Mouse (Mus musculus): ENCODE results near the gene Cdk19. TPM values are rescaled to one million over a fixed set of nuclear protein-coding genes. Genes with fewer than 3 reads are reported as not detected.
A peak's percentile ranks its signal among the peaks of the same experiment; 100 is the strongest.

The Cdk19 gene
- polyA plus RNA-seq, 1 experiment from 2014 or later: 6.1 TPM

- Histone ChIP-seq H3K4me3 (no peak overlapping the region), H3K27ac (replicated peaks) (no peak overlapping the region; the same call in 1 of the 2 replicates), H3K9me3 (no peaks in the 10 kb centered on the region), H3K27me3 (replicated peaks) (no peaks in the 10 kb centered on the region), H3K4me1 (no peaks in the 10 kb centered on the region), H3K9ac (no peak overlapping the region), H3K36me3 (peaks cover 19% of the 10 kb centered on the region; the same call in 1 of the 2 replicates), H3K4me2 (no peak overlapping the region)
- no peak for ATAC-seq (ENCODE audit: extremely low read depth, insufficient number of reproducible peaks, low FRiP score, low TSS enrichment)
- WGBS: 55% methylated on average over 8 of the region's 8 CpGs
Observed at GRCm38 (mm10) chr10:40467174-40467911, 128.0 kb downstream of the Cdk19 start.

DNA sequence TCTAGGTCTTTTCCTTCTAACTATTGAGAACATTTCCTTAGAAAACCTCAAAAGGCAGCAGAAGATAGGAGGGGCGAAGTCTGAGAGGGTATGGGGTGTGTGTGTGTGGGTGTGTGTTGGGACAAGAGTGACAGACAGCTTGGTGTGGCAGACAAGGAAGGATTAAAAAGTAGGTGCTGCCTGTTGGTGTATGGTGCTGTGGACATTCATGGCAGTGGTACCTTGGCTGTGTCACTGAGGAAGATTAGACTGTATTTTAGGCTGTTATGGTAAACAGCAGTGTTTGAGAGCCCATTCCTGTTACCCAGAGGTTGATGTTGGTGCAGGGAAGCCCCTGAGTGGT is 128.5 kb downstream of the Cdk19 start:
- Histone ChIP-seq H3K36me3 (peaks cover 23% of the 10 kb centered on the region; the same call in 1 of the 2 replicates), H3K27me3 (replicated peaks) (no peaks in the 10 kb centered on the region), H3K4me3 (no peak overlapping the region), H3K4me2 (no peak overlapping the region), H3K9me3 (no peaks in the 10 kb centered on the region), H3K9ac (no peak overlapping the region), H3K4me1 (no peaks in the 10 kb centered on the region), H3K27ac (replicated peaks) (no peak overlapping the region)
- ATAC-seq (ENCODE audit: extremely low read depth, insufficient number of reproducible peaks, low FRiP score, low TSS enrichment): no peak
- 74% methylated on average over 1 of the region's 1 CpGs for WGBS

- Histone ChIP-seq H3K4me1 (no peaks in the 10 kb centered on the region), H3K4me3 (no peak overlapping the region), H3K9me3 (no peaks in the 10 kb centered on the region), H3K4me2 (no peak overlapping the region), H3K27me3 (replicated peaks) (no peaks in the 10 kb centered on the region), H3K27ac (replicated peaks) (no peak overlapping the region), H3K9ac (no peak overlapping the region), H3K36me3 (peaks cover 29% of the 10 kb centered on the region)
- WGBS: 89% methylated on average over 2 of the region's 2 CpGs
- ATAC-seq (ENCODE audit: extremely low read depth, insufficient number of reproducible peaks, low FRiP score, low TSS enrichment): no peak
Observed at GRCm38 (mm10) chr10:40469145-40469544, 129.8 kb downstream of the Cdk19 start.

DNA sequence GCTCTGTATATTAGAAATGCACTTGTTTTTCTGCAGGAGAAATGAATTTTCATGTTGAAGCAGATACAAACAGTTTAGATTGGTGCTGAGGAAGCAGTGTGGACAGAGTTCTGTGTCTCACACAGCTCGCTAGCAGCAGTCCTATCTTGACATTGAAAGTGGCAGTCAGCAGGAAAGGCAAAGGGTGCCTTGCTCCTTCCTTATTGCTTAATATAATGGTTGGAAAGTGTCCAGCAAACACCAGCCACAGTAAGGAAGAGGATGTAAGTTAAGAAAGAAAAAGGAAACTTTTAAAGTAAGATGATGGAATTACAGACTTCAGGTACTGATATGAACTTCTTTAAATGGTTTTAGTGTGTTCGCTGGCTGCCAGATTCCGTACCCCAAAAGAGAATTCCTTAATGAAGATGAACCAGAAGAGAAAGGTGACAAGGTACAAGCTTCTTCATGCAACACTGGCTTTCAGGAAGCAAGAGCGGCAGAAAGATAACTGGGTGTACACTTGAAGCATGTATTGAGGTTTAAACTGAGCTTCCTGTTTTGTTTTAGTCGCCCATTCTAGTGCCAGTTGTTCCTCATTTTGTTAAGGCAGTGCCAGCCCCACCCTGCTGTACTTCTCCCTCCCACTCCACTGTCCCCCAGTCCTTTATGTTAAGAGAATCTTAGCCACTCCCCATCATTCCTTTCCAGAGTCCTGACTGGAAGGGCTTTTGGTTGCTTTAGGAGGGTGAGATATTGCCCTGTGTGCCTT is 137.3 kb downstream of the Cdk19 start:
- H3K36me3 ChIP-seq: peaks cover 48% of the 10 kb centered on the region
- no peak overlapping the region for H3K4me2 ChIP-seq
- no peak overlapping the region for H3K4me3 ChIP-seq
- H3K27me3 ChIP-seq (replicated peaks): no peaks in the 10 kb centered on the region
- WGBS: 68% methylated on average over 5 of the region's 5 CpGs
- H3K9ac ChIP-seq: no peak overlapping the region
- H3K4me1 ChIP-seq: peaks cover 4% of the 10 kb centered on the region; the same call in 1 of the 2 replicates
- H3K27ac ChIP-seq (replicated peaks): peak overlapping the region; percentile 29
- ATAC-seq (ENCODE audit: extremely low read depth, insufficient number of reproducible peaks, low FRiP score, low TSS enrichment): no peak
- H3K9me3 ChIP-seq: no peaks in the 10 kb centered on the region

GRCm38 (mm10) chr10:40477426-40478075 is 138.2 kb downstream of the Cdk19 start:
- Histone ChIP-seq H3K4me3 (no peak overlapping the region), H3K4me2 (no peak overlapping the region), H3K27me3 (replicated peaks) (no peaks in the 10 kb centered on the region), H3K27ac (replicated peaks) (peak overlapping the region; percentile 29; the same call in 1 of the 2 replicates), H3K36me3 (peaks cover 44% of the 10 kb centered on the region), H3K9ac (no peak overlapping the region), H3K4me1 (peaks cover 4% of the 10 kb centered on the region; the same call in 1 of the 2 replicates), H3K9me3 (no peaks in the 10 kb centered on the region)
- ATAC-seq (ENCODE audit: extremely low read depth, insufficient number of reproducible peaks, low FRiP score, low TSS enrichment): no peak
- WGBS: 90% methylated on average over 18 of the region's 18 CpGs

GRCm38 (mm10) chr10:40478626-40479025 is 139.3 kb downstream of the Cdk19 start:
- H3K27me3 ChIP-seq (replicated peaks): no peaks in the 10 kb centered on the region

GRCm38 (mm10) chr10:40479216-40479615 is 139.9 kb downstream of the Cdk19 start:
- no peaks in the 10 kb centered on the region for H3K9me3 ChIP-seq
- H3K4me2 ChIP-seq: no peak overlapping the region
- no peak overlapping the region for H3K4me3 ChIP-seq
- ATAC-seq (ENCODE audit: extremely low read depth, insufficient number of reproducible peaks, low FRiP score, low TSS enrichment): no peak
- H3K27me3 ChIP-seq (replicated peaks): no peaks in the 10 kb centered on the region
- H3K4me1 ChIP-seq: peaks cover 4% of the 10 kb centered on the region; the same call in 1 of the 2 replicates
- no peak overlapping the region for H3K27ac ChIP-seq (replicated peaks)
- peaks cover 35% of the 10 kb centered on the region for H3K36me3 ChIP-seq
- H3K9ac ChIP-seq: no peak overlapping the region
- WGBS: 82% methylated on average over 1 of the region's 1 CpGs

More at GRCm38 (mm10) chr10:40478626-40479025, 139.3 kb downstream of the Cdk19 start:
- Histone ChIP-seq H3K4me2 (no peak overlapping the region), H3K4me3 (no peak overlapping the region), H3K27ac (replicated peaks) (no peak overlapping the region), H3K9ac (no peak overlapping the region), H3K36me3 (peaks cover 36% of the 10 kb centered on the region), H3K9me3 (no peaks in the 10 kb centered on the region), H3K4me1 (peaks cover 4% of the 10 kb centered on the region; the same call in 1 of the 2 replicates)
- 98% methylated on average over 3 of the region's 3 CpGs for WGBS
- ATAC-seq (ENCODE audit: extremely low read depth, insufficient number of reproducible peaks, low FRiP score, low TSS enrichment): no peak

- WGBS: 66% methylated on average over 8 of the region's 8 CpGs
- no peaks in the 10 kb centered on the region for H3K9me3 ChIP-seq
- ATAC-seq (ENCODE audit: extremely low read depth, insufficient number of reproducible peaks, low FRiP score, low TSS enrichment): no peak
- no peak overlapping the region for H3K27ac ChIP-seq (replicated peaks)
- H3K4me2 ChIP-seq: no peak overlapping the region
- H3K4me3 ChIP-seq: no peak overlapping the region
- no peak overlapping the region for H3K9ac ChIP-seq
- H3K4me1 ChIP-seq: peaks cover 4% of the 10 kb centered on the region; the same call in 1 of the 2 replicates
- H3K27me3 ChIP-seq (replicated peaks): no peaks in the 10 kb centered on the region
- peaks cover 30% of the 10 kb centered on the region for H3K36me3 ChIP-seq
Observed at GRCm38 (mm10) chr10:40479621-40480193, 140.3 kb downstream of the Cdk19 start.

GRCm38 (mm10) chr10:40481534-40481933 is 142.2 kb downstream of the Cdk19 start:
- Histone ChIP-seq H3K27me3 (replicated peaks) (no peaks in the 10 kb centered on the region), H3K36me3 (peaks cover 24% of the 10 kb centered on the region), H3K9ac (no peak overlapping the region), H3K4me2 (no peak overlapping the region), H3K9me3 (no peaks in the 10 kb centered on the region), H3K27ac (replicated peaks) (no peak overlapping the region), H3K4me3 (no peak overlapping the region), H3K4me1 (no peaks in the 10 kb centered on the region)
- 79% methylated on average over 3 of the region's 3 CpGs for WGBS
- ATAC-seq (ENCODE audit: extremely low read depth, insufficient number of reproducible peaks, low FRiP score, low TSS enrichment): no peak

- WGBS: 78% methylated on average over 6 of the region's 6 CpGs
- ATAC-seq (ENCODE audit: extremely low read depth, insufficient number of reproducible peaks, low FRiP score, low TSS enrichment): no peak
Observed at GRCm38 (mm10) chr10:40482285-40482684, 142.9 kb downstream of the Cdk19 start.

More at GRCm38 (mm10) chr10:40482285-40482684, 142.9 kb downstream of the Cdk19 start:
- H3K4me1 ChIP-seq: no peaks in the 10 kb centered on the region
- H3K4me2 ChIP-seq: no peak overlapping the region
- H3K9me3 ChIP-seq: no peaks in the 10 kb centered on the region
- H3K27me3 ChIP-seq (replicated peaks): no peaks in the 10 kb centered on the region
- H3K9ac ChIP-seq: no peak overlapping the region
- peaks cover 21% of the 10 kb centered on the region for H3K36me3 ChIP-seq
- H3K4me3 ChIP-seq: no peak overlapping the region
- no peak overlapping the region for H3K27ac ChIP-seq (replicated peaks)

Measured in heart, embryonic 13.5 days (tissue).